Mouse (Mus musculus) bone marrow macrophage, adult 2 months (primary cell): ENCODE results near the gene Arid3b.

ENCODE experiments used
- CTCF ChIP-seq: IDR thresholded peaks from 2 replicates; pipeline ENCODE4 v1.5.1; 2012; ENCODE audit warnings: low read depth, mild to moderate bottlenecking, low read length, moderate library complexity
- POLR2A ChIP-seq: IDR thresholded peaks from 2 replicates; pipeline ENCODE4 v1.6.1; 2012; ENCODE audit warnings: mild to moderate bottlenecking, low read depth, low read length, borderline replicate concordance

- TF ChIP-seq POLR2A (no peak), CTCF (no peak)
Measured at GRCm38 (mm10) chr9:57856456-57856855, 19.9 kb upstream of the Arid3b start.
